Mouse (Mus musculus) cerebellum, adult 11 months (tissue): ENCODE data around the gene Gm5105.

Source experiments
- DNase-seq: peaks from one replicate; pipeline ENCODE4 v3.0.0; 2022

Gm5105 gene

GRCm38 (mm10) chr3:138067288-138067687 lies at the start of gene Gm5105:
Gene Gm5105, minus strand, starts transcription at chr3:138067388.
- DNase-seq, result no peak

GRCm38 (mm10) chr3:138116871-138117270 lies 49.7 kb upstream of the Gm5105 start:
- no peak for DNase-seq

- DNase-seq, result no peak
Measured at GRCm38 (mm10) chr3:138114106-138114505, 46.9 kb upstream of the Gm5105 start.

- DNase-seq, result no peak
Measured at GRCm38 (mm10) chr3:138110910-138111782, 44.0 kb upstream of the Gm5105 start.

- DNase-seq, result no peak
Measured at GRCm38 (mm10) chr3:138106887-138107286, 39.7 kb upstream of the Gm5105 start.

GRCm38 (mm10) chr3:138105056-138105455 lies 37.9 kb upstream of the Gm5105 start:
- DNase-seq, result no peak

GRCm38 (mm10) chr3:138103690-138104089 lies 36.5 kb upstream of the Gm5105 start:
- DNase-seq, result no peak

- no peak for DNase-seq
Measured at GRCm38 (mm10) chr3:138101936-138102335, 34.7 kb upstream of the Gm5105 start.

GRCm38 (mm10) chr3:138097718-138098117 lies 30.5 kb upstream of the Gm5105 start:
- no peak for DNase-seq

- DNase-seq, result no peak
Measured at GRCm38 (mm10) chr3:138096263-138097028, 29.3 kb upstream of the Gm5105 start.

GRCm38 (mm10) chr3:138095718-138096117 lies 28.5 kb upstream of the Gm5105 start:
- no peak for DNase-seq

- no peak for DNase-seq
Measured at GRCm38 (mm10) chr3:138095301-138095700, 28.1 kb upstream of the Gm5105 start.

- no peak for DNase-seq
Measured at GRCm38 (mm10) chr3:138083896-138084295, 16.7 kb upstream of the Gm5105 start.

GRCm38 (mm10) chr3:138083073-138083637 lies 16.0 kb upstream of the Gm5105 start:
- DNase-seq, result no peak

- no peak for DNase-seq
Measured at GRCm38 (mm10) chr3:138078701-138079100, 11.5 kb upstream of the Gm5105 start.

GRCm38 (mm10) chr3:138077476-138078340 lies 10.5 kb upstream of the Gm5105 start:
- peak; percentile 45 for DNase-seq

- DNase-seq, result no peak
Measured at GRCm38 (mm10) chr3:138075209-138075608, 8.0 kb upstream of the Gm5105 start.

GRCm38 (mm10) chr3:138074214-138074613 lies 7.0 kb upstream of the Gm5105 start:
- no peak for DNase-seq

GRCm38 (mm10) chr3:138071476-138072073 lies 4.4 kb upstream of the Gm5105 start:
- no peak for DNase-seq

- no peak for DNase-seq
Measured at GRCm38 (mm10) chr3:138071004-138071403, 3.8 kb upstream of the Gm5105 start.

GRCm38 (mm10) chr3:138069756-138070511 lies 2.7 kb upstream of the Gm5105 start:
- DNase-seq, result no peak
